Mouse (Mus musculus) embryonic facial prominence, embryonic 10.5 days (tissue): Measurements from ENCODE around the gene Zfp213. TPM values are rescaled to one million over a fixed set of nuclear protein-coding genes. Genes with fewer than 3 reads are reported as not detected.

Experiments
- DNase-seq: peaks from one replicate; pipeline ENCODE4 v3.0.0-alpha.2; 2017; ENCODE audit warnings: low spot score
- H3K27ac ChIP-seq: fragments of 300-500 bp; sonication (generic); replicated peaks from 2 replicates; pipeline ENCODE4 v1.5.1; 2016; ENCODE audit warnings: mild to moderate bottlenecking
- H3K27me3 ChIP-seq: fragments of 300-500 bp; sonication (generic); replicated peaks from 2 replicates; pipeline ENCODE4 v1.6.1; 2016; ENCODE audit warnings: low read depth, mild to moderate bottlenecking; ENCODE audit not compliant: poor library complexity, severe bottlenecking
- H3K36me3 ChIP-seq: fragments of 300-500 bp; sonication (generic); replicated peaks from 2 replicates; pipeline ENCODE4 v1.6.1; 2016; ENCODE audit warnings: mild to moderate bottlenecking, moderate library complexity
- H3K4me1 ChIP-seq: fragments of 300-500 bp; sonication (generic); 2 replicates; pipeline ENCODE4 v1.6.1; 2016
- H3K4me3 ChIP-seq: fragments of 300-500 bp; sonication (generic); 2 replicates; pipeline ENCODE4 v1.5.1; 2016; ENCODE audit warnings: mild to moderate bottlenecking, moderate library complexity
- H3K9me3 ChIP-seq: fragments of 300-500 bp; sonication (generic); 2 replicates; pipeline ENCODE4 v1.6.1; 2016; ENCODE audit warnings: mild to moderate bottlenecking
- WGBS: fragments of 180-500 bp; shearing (Covaris S2); methylation state at CpG from one replicate; pipeline ENCODE4 v1.1.7; 2016; 5-methylcytosine and 5-hydroxymethylcytosine counted together
- polyA plus RNA-seq: library from polyadenylated mRNA; unstranded; fragments of >200 nt; fragmentation: Nextera tagmentation; extraction: Ambion mirVana; gene quantifications from 2 replicates; pipeline ENCODE4 v1.2.1, GENCODE M21; 2016

Gene Zfp213
- polyA plus RNA-seq: 27.2 and 31.0 TPM in 2 replicates

DNA sequence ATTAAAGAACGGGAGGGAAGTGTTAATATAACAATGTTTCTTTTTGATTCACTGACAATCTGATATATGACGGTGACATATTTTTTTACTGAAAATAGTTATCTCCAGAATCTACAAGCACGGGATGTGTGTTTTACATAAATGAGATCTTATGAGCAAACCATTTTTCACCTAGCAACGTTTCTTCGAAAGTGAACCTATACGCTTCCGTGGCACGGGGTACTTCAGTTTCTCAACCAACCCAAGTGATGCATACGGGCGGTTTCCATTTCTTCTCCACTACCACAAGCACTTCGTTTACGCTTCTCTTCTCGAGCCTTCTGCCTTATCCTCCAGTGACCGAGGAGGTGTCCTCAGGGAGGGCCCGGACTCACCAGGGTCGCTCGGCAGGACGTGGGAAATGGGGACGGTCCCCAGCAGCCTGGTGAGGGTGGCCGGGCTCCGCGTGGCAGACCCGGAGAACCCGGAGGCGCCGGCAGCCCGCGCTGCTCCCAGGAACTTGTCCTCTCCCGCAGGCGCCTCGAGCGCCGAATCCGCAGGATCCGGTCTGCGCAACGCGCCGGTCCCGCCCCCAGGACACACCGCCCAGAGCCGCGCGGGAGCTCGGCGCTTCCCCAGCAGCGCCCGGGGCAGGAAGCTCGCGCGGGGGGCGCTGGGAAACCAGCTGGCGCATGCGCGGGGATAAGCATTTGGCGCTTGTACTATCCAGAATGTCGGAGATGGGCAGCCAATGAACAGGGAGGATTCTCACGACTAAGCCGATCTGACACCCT lies at the start of gene Zfp213:
Gene Zfp213, minus strand, starts transcription at position 644 of the 773 bp plus-strand sequence.
- Histone ChIP-seq H3K36me3 (peaks cover 31% of the 10 kb centered on the region), H3K27me3 (no peaks in the 10 kb centered on the region), H3K4me1 (peaks cover 16% of the 10 kb centered on the region), H3K4me3 (peak within 1 kb of the TSS; percentile 85), H3K9me3 (no peaks in the 10 kb centered on the region), H3K27ac (peak within 1 kb of the TSS; percentile 96)
- WGBS: 1% methylated on average over 59 of the region's 59 CpGs
- peak; percentile 97 for DNase-seq

DNA sequence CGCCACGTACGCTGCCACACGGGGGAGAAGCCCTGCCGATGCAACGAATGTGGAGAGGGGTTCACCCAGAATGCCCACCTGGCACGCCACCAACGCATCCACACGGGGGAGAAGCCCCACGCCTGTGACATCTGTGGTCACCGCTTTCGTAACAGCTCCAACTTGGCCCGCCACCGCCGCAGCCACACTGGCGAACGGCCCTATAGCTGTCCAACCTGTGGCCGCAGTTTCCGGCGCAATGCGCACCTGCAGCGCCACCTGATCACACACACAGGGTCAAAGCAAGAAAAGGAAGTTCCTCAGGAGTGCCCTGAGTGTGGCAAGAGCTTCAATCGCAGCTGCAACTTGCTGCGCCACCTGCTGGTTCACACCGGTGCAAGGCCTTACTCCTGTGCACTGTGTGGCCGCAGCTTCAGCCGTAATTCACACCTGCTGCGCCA lies 46.3 kb upstream of the Zfp213 start:
- no peaks in the 10 kb centered on the region for H3K27me3 ChIP-seq
- WGBS: 88% methylated on average over 28 of the region's 28 CpGs
- H3K9me3 ChIP-seq: no peaks in the 10 kb centered on the region
- no peaks in the 10 kb centered on the region for H3K4me1 ChIP-seq
- no peak overlapping the region for H3K4me3 ChIP-seq
- DNase-seq: peak; percentile 57
- no peaks in the 10 kb centered on the region for H3K36me3 ChIP-seq
- H3K27ac ChIP-seq: no peak overlapping the region

DNA sequence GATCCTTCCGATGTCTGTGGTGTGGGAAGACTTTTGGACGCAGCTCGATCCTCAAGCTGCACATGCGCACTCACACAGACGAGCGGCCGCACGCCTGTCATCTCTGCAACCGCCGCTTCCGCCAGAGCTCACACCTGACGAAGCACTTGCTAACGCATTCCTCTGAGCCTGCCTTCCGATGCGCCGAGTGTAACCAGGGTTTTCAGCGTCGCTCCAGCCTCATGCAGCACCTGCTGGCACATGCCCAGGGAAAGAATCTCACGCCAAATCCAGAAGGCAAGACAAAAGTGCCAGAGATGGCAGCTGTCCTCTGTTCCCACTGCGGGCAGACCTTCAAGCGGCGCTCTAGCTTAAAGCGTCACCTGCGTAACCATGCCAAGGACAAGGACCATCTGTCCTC lies 45.6 kb upstream of the Zfp213 start:
- 94% methylated on average over 24 of the region's 24 CpGs for WGBS
- Histone ChIP-seq H3K9me3 (no peaks in the 10 kb centered on the region), H3K4me1 (no peaks in the 10 kb centered on the region), H3K36me3 (no peaks in the 10 kb centered on the region), H3K27ac (no peak overlapping the region), H3K27me3 (no peaks in the 10 kb centered on the region), H3K4me3 (no peak overlapping the region)
- DNase-seq: no peak

DNA sequence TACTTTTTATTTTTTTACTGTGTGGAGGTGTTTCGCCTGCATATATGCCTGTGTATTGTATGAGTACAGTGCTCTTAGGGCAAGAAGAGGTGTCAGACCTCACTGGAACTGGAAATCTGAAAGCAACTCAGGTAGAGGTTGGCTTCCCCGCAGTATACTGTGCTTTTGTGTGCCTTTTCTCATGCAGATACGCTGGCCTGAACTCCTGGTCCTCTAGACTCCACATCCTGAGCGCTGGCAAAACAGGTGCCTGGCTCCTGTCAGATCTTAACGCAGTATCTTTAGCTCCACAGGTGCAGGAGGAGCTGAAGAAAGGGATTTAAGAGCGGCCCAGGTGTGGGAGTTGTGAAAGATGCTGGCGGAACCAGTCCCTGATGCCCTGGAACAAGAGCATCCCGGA lies 41.2 kb upstream of the Zfp213 start:
- no peak overlapping the region for H3K4me3 ChIP-seq
- H3K27me3 ChIP-seq: no peaks in the 10 kb centered on the region
- no peak overlapping the region for H3K27ac ChIP-seq
- H3K36me3 ChIP-seq: no peaks in the 10 kb centered on the region
- 84% methylated on average over 8 of the region's 8 CpGs for WGBS
- no peak for DNase-seq
- peaks cover 19% of the 10 kb centered on the region for H3K4me1 ChIP-seq
- H3K9me3 ChIP-seq: no peaks in the 10 kb centered on the region

DNA sequence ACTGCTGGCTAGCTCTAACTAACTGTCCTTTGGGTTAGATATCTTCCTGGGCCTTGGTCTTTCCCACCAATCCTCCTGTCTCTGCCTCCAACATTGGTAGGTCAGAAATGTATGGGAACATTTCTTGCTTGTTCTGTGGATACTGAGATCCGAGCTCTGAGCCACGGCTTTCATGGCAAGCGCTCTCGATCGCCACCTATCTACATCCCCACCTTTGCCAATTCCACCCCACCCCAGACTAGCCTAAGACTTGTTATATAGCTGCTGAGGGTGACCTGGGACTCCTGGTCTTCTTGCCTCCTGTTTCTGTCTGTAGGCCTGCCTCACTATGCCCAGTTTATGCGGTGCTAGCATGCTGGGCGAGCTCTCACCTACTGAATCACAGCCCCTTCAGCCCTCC lies 40.4 kb upstream of the Zfp213 start:
- no peaks in the 10 kb centered on the region for H3K36me3 ChIP-seq
- H3K9me3 ChIP-seq: no peaks in the 10 kb centered on the region
- H3K4me3 ChIP-seq: no peak overlapping the region
- DNase-seq: no peak
- WGBS: 80% methylated on average over 7 of the region's 7 CpGs
- H3K27ac ChIP-seq: no peak overlapping the region
- no peaks in the 10 kb centered on the region for H3K27me3 ChIP-seq
- H3K4me1 ChIP-seq: peaks cover 26% of the 10 kb centered on the region

DNA sequence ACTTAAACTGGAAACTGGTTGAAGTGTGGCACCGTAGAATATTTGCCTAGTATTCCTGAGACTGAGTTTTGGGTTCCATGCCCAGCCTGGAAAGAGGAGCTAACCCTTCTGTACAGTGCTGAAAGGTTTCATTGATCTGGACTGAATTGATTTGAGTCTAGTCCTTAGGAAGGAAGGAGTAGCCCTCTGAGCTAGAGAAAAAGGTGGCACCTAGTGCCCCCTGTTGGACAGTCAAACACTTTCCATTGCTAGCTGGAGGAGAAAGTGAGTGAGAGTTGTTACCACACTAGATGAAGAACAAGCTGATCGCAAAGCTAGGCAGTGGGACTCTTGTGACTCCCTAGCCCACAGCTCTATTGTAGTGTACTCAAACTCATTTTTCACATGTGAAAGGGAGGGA lies 39.5 kb upstream of the Zfp213 start:
- no peaks in the 10 kb centered on the region for H3K27me3 ChIP-seq
- H3K27ac ChIP-seq: no peak overlapping the region
- peaks cover 33% of the 10 kb centered on the region for H3K4me1 ChIP-seq
- WGBS: 58% methylated on average over 2 of the region's 2 CpGs
- peak; percentile 39 for DNase-seq
- no peak overlapping the region for H3K4me3 ChIP-seq
- no peaks in the 10 kb centered on the region for H3K9me3 ChIP-seq
- no peaks in the 10 kb centered on the region for H3K36me3 ChIP-seq

DNA sequence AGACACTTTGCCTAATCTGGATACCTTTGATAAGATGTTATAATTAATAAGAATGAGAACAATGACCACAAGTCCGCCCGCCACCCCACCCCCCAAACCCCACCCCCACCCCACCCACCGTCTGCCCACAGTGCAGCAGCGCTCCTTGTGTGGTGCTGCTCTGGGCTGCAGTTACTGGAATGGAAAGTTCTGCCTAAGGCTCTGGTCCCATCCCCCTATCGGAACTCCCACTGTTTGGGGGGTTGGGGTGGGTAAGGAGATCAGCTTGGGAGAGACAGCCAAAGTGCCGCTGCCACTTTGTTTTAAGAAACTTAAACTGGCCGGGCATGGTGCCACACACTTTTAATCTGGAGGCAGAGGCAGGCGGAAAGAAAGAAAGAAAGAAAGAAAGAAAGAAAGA lies 39.0 kb upstream of the Zfp213 start:
- peaks cover 37% of the 10 kb centered on the region for H3K4me1 ChIP-seq
- H3K36me3 ChIP-seq: no peaks in the 10 kb centered on the region
- no peak for DNase-seq
- no peak overlapping the region for H3K27ac ChIP-seq
- H3K27me3 ChIP-seq: no peaks in the 10 kb centered on the region
- no peaks in the 10 kb centered on the region for H3K9me3 ChIP-seq
- WGBS: 25% methylated on average over 8 of the region's 8 CpGs
- no peak overlapping the region for H3K4me3 ChIP-seq

DNA sequence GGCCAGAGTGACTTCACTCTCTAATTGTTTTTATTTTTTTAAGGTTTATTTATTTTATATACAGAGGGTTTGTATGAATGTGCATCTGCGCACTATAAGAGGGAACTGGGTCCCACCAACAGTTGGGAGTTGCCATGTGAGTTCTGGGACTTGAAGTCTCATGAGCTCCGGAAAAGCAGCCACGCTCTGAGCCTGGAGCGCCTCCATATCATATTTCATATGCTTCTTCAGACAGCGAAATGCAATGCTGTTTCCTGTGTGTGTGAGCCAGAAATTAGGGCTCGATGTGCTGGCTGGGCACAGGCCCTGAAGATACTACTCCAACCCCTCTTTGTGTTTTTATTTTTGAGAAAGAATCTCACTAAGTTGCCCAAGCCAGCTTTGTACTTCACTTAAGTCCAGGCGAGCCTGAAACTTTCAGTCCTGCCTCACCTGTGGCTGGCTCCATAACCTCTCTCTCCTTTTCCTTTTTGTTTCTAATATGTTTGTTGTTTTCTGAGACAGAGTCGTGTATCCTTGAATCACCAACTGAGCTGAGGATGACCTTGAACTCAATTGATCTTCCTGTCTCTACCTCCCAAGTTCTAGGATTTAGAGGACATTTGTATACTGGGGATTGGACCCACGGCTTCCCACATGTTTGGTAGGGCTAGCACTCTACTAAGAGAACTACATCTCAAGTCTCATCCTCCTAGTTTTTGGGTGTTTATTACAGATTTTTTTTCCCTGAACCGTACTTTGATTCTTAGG lies 38.0 kb upstream of the Zfp213 start:
- H3K9me3 ChIP-seq: no peaks in the 10 kb centered on the region
- no peak overlapping the region for H3K27ac ChIP-seq
- H3K4me1 ChIP-seq: peaks cover 39% of the 10 kb centered on the region
- 36% methylated on average over 10 of the region's 10 CpGs for WGBS
- H3K4me3 ChIP-seq: no peak overlapping the region
- H3K27me3 ChIP-seq: no peaks in the 10 kb centered on the region
- no peaks in the 10 kb centered on the region for H3K36me3 ChIP-seq
- DNase-seq: peak; percentile 22

DNA sequence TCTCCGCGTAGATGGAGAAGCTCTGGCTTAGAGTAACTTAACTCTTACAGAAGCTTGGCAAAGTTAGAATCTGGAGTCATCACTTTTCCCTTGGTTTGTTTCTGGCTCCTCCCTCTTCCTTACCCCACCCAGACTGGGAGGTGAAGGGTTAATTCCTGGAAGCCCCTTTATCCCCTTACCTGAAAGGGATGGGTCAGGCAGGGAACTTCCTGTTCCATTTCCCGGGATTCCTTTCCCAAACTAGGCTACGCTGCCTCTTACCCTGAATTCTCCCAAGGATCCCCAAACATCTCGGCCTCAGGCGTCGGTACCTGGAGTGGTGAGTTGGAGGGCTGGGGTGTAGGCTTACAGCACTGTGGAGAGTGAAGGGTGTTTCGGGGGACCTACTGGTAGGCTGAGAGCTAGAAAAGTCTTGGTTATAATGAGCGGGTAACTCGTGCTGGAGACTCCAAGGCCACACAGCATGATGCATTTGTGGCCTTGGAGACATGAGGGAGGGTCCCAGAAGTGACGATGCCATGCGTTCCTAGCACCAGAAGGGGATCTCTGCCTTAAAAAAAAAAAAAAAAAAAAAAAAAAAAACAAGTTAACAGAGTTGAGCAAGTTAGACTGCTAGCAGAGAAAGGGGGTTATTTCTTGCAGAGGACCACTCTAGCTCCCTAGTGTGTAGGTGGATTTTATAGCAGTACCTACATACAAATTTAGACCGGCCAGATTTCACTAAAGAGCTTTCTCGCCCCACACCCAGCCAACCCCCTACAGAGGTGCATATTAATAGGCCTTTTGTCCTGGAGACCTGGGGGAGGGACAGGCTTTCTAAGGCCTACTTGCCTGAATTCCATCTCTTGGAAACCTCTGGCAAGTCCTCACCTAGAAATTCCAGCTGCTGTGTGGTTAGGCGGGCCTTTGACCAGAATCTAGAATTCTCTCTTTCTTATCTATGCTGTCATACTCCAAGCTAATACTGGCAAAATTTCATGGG lies 36.9 kb upstream of the Zfp213 start, which contains the start of gene Zscan10:
Gene Zscan10, plus strand, starts transcription at position 216 of the 982 bp plus-strand sequence.
- Histone ChIP-seq H3K27me3 (no peaks in the 10 kb centered on the region), H3K9me3 (no peaks in the 10 kb centered on the region), H3K4me1 (peaks cover 39% of the 10 kb centered on the region), H3K4me3 (peak within 1 kb of the TSS; percentile 58), H3K27ac (peak within 1 kb of the TSS; percentile 90; the same call in 1 of the 2 replicates), H3K36me3 (no peaks in the 10 kb centered on the region)
- 25% methylated on average over 15 of the region's 15 CpGs for WGBS
- no peak for DNase-seq

DNA sequence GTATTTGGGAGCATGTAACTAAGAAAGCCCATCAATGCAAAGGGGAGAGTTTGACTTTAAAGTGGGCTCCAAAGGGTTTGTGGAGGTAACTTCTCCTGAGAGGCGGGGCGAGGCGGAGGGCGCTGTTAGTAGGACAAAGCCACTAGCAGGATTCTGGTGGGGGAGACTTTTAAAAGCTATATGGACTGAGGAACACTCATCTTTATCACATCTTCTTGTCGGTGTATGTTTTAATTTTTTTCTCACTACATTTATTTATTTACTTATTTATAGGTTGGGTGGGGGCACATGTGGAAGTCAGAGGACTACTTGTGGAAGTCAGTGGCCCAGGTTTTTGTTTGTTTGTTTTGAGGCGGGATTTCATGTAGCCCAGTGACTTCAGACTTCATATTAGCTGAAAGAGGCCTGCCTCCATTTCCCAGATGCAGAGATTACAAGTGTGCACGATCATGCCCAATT lies 35.6 kb upstream of the Zfp213 start:
- no peaks in the 10 kb centered on the region for H3K9me3 ChIP-seq
- H3K4me3 ChIP-seq: peak overlapping the region; percentile 58
- H3K36me3 ChIP-seq: no peaks in the 10 kb centered on the region
- WGBS: 38% methylated on average over 7 of the region's 7 CpGs
- peaks cover 39% of the 10 kb centered on the region for H3K4me1 ChIP-seq
- no peak for DNase-seq
- H3K27ac ChIP-seq: peak overlapping the region; percentile 90
- H3K27me3 ChIP-seq: no peaks in the 10 kb centered on the region

DNA sequence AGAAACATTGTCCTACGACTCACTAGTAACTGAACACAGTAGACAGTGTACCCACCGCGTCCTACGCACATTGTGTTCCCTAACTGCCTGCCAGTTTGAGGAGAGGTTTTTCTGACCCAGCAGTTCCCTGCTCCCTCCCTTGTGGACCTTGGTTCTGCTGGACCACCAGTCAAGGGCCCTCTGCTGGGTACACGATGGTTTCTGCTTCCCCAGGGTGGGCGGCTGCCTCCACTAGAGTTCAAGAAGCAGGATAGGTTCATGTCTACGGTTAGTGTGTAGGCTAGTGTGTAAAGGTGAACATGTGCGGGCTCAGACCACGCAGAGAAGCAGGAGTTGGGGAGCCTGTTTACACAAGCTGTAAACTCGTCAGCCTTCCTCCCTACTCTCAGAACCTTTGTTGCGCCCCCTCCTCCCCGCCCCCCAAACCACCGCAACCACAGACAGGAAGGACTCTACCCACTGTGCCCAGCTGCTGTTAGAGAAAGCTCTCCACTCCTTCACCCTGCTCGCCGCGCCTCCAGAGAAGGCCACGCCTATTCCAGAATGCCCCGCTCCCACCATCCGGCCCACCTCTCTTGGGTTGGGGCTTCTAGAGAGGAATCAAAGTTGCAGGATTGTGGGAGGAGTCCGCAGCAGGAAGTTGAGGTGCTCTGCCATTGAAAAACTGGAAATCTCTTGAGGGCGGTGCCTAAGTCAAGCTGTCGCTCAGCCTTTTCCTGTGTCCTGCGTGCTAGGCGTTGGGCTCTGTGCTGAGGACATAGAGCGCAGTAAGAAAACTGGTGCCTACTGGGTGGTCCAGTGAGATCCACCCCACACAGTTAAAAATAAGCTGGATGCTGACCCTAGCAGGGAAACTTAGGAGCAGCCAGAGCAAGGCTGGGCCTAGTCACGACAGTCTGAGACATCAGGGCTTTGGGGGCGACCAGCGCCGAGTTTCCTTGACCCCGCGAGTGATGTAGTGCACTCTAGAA lies 34.8 kb upstream of the Zfp213 start, which contains the start of gene Zfp13:
Gene Zfp13, minus strand, starts transcription at position 906 of the 971 bp plus-strand sequence.
- Histone ChIP-seq H3K36me3 (no peaks in the 10 kb centered on the region), H3K27me3 (no peaks in the 10 kb centered on the region), H3K4me3 (peak within 1 kb of the TSS; percentile 58), H3K9me3 (no peaks in the 10 kb centered on the region), H3K27ac (peak within 1 kb of the TSS; percentile 90), H3K4me1 (peaks cover 39% of the 10 kb centered on the region)
- DNase-seq: peak; percentile 93
- 9% methylated on average over 31 of the region's 31 CpGs for WGBS
